Mouse (Mus musculus) CH12.LX (cell line): Measurements from ENCODE around the gene Ppp1r16b. TPM values are rescaled to one million over a fixed set of nuclear protein-coding genes. Genes with fewer than 3 reads are reported as not detected.
A peak's percentile ranks its signal among the peaks of the same experiment; 100 is the strongest.

Experiments
- DNase-seq: peaks from one replicate; pipeline ENCODE4 v3.0.0-alpha.2; 2013; ENCODE audit errors: extremely low read depth
- H3K27ac ChIP-seq: 2 replicates; pipeline ENCODE4 v1.5.1; 2012; ENCODE audit warnings: low read depth, mild to moderate bottlenecking, control low read depth, moderate library complexity; ENCODE audit not compliant: insufficient read depth
- H3K27me3 ChIP-seq: replicated peaks from 2 replicates; pipeline ENCODE3; 2012; ENCODE audit warnings: inconsistent platforms
- H3K36me3 ChIP-seq, 2 experiments: replicated peaks in 1 of 2; 2 replicates each; pipeline versions ENCODE3 to v1.6.1; 2012; ENCODE audit warnings: inconsistent platforms in 1 of 2, low read length in 1 of 2, mild to moderate bottlenecking in 1 of 2, mixed read lengths in 1 of 2, moderate library complexity in 1 of 2; ENCODE audit not compliant: control insufficient read depth in 1 of 2, insufficient read depth in 1 of 2
- H3K4me1 ChIP-seq, 2 experiments: 2 replicates each; pipeline ENCODE4 v1.6.1; 2012; ENCODE audit warnings: inconsistent platforms in 1 of 2, moderate library complexity in 1 of 2; ENCODE audit not compliant: insufficient read depth in 2 of 2, control insufficient read depth in 1 of 2
- H3K4me2 ChIP-seq: 2 replicates; pipeline ENCODE4 v1.6.1; 2012; ENCODE audit warnings: low read depth, mild to moderate bottlenecking, control low read depth; ENCODE audit not compliant: poor library complexity, insufficient read depth, severe bottlenecking
- H3K4me3 ChIP-seq, 3 experiments: fragments of 150-350 bp in 1 of 3; sonication (generic) in 1 of 3; replicated peaks in 1 of 3; 2 replicates each; pipeline versions ENCODE3 to v1.5.1; 2011 to 2012; ENCODE audit warnings: low read depth in 2 of 3, low read length in 2 of 3, mild to moderate bottlenecking in 2 of 3, moderate library complexity in 2 of 3, control low read depth in 1 of 3, improper control_type of control experiment in 1 of 3, inconsistent platforms in 1 of 3, mixed read lengths in 1 of 3; ENCODE audit not compliant: poor library complexity in 1 of 3
- H3K79me2 ChIP-seq: replicated peaks from 2 replicates; pipeline ENCODE4 v1.6.1; 2012; ENCODE audit warnings: mild to moderate bottlenecking, moderate library complexity; ENCODE audit not compliant: control insufficient read depth, poor library complexity, insufficient read depth, severe bottlenecking; ENCODE audit errors: extremely low read depth
- H3K9ac ChIP-seq: 2 replicates; pipeline ENCODE4 v1.6.1; 2012; ENCODE audit warnings: low read depth, mild to moderate bottlenecking, control low read depth, moderate library complexity; ENCODE audit not compliant: insufficient read depth
- H3K9me3 ChIP-seq: replicated peaks from 2 replicates; pipeline ENCODE3; 2012; ENCODE audit warnings: low read length, inconsistent platforms, mixed read lengths
- BHLHE40 ChIP-seq: IDR thresholded peaks from 2 replicates; pipeline ENCODE4 v1.6.1; 2011; ENCODE audit warnings: mild to moderate bottlenecking, low read depth, low read length, improper control_type of control experiment
- CHD1 ChIP-seq: IDR thresholded peaks from 2 replicates; pipeline ENCODE4 v1.6.1; 2012; ENCODE audit warnings: low read depth, low read length, improper control_type of control experiment, inconsistent platforms
- ELF1 ChIP-seq: IDR thresholded peaks from 2 replicates; pipeline ENCODE4 v1.6.1; 2014; ENCODE audit warnings: low read depth, mild to moderate bottlenecking, inconsistent platforms, low read length, improper control_type of control experiment
- EP300 ChIP-seq: IDR thresholded peaks from 2 replicates; pipeline ENCODE4 v1.6.1; 2011; ENCODE audit warnings: low read length, improper control_type of control experiment
- GABPA ChIP-seq: IDR thresholded peaks from 2 replicates; pipeline ENCODE4 v1.6.1; 2012; ENCODE audit warnings: low read depth, low read length, improper control_type of control experiment, inconsistent platforms; ENCODE audit not compliant: insufficient replicate concordance
- HCFC1 ChIP-seq: IDR thresholded peaks from 2 replicates; pipeline ENCODE4 v1.6.1; 2012; ENCODE audit warnings: low read depth, mild to moderate bottlenecking, inconsistent platforms, low read length, improper control_type of control experiment
- MAFK ChIP-seq: IDR thresholded peaks from 2 replicates; pipeline ENCODE4 v1.6.1; 2011; ENCODE audit warnings: low read length, improper control_type of control experiment; ENCODE audit not compliant: insufficient replicate concordance
- MAX ChIP-seq: IDR thresholded peaks from 2 replicates; pipeline ENCODE4 v1.6.1; 2011; ENCODE audit warnings: low read length, improper control_type of control experiment
- MAZ ChIP-seq: IDR thresholded peaks from 2 replicates; pipeline ENCODE4 v1.6.1; 2012; ENCODE audit warnings: low read depth, mild to moderate bottlenecking, inconsistent platforms, low read length, improper control_type of control experiment, moderate library complexity
- MYC ChIP-seq: IDR thresholded peaks from 2 replicates; pipeline ENCODE4 v1.6.1; 2011; ENCODE audit warnings: low read depth, mild to moderate bottlenecking, improper control_type of control experiment, low read length
- NELFE ChIP-seq: IDR thresholded peaks from 2 replicates; pipeline ENCODE4 v1.6.1; 2011; ENCODE audit warnings: low read depth, low read length, improper control_type of control experiment
- NRF1 ChIP-seq: IDR thresholded peaks from 2 replicates; pipeline ENCODE4 v1.6.1; 2014; ENCODE audit warnings: low read depth, mild to moderate bottlenecking, inconsistent platforms, low read length, improper control_type of control experiment, moderate library complexity
- PAX5 ChIP-seq: IDR thresholded peaks from 2 replicates; pipeline ENCODE4 v1.6.1; 2012; ENCODE audit warnings: low read length, inconsistent platforms, mixed read lengths
- POLR2A ChIP-seq: IDR thresholded peaks from 2 replicates; pipeline ENCODE4 v1.6.1; 2011; ENCODE audit warnings: low read depth, mild to moderate bottlenecking, improper control_type of control experiment, low read length
- POLR2AphosphoS2 ChIP-seq: IDR thresholded peaks from 2 replicates; pipeline ENCODE4 v1.6.1; 2011; ENCODE audit warnings: low read depth, low read length, improper control_type of control experiment
- RCOR1 ChIP-seq: conservative IDR thresholded peaks from 2 replicates; pipeline ENCODE4 v1.6.1; 2012; ENCODE audit warnings: low read depth, mild to moderate bottlenecking, inconsistent platforms, low read length, improper control_type of control experiment
- TCF12 ChIP-seq: IDR thresholded peaks from 2 replicates; pipeline ENCODE4 v1.6.1; 2014; ENCODE audit warnings: low read depth, mild to moderate bottlenecking, inconsistent platforms, low read length, improper control_type of control experiment
- UBTF ChIP-seq: IDR thresholded peaks from 2 replicates; pipeline ENCODE4 v1.6.1; 2012; ENCODE audit warnings: low read depth, mild to moderate bottlenecking, inconsistent platforms, low read length, improper control_type of control experiment, moderate library complexity
- USF2 ChIP-seq: conservative IDR thresholded peaks from 2 replicates; pipeline ENCODE4 v1.6.1; 2011; ENCODE audit warnings: low read depth, low read length, improper control_type of control experiment
- ZC3H11A ChIP-seq: IDR thresholded peaks from 2 replicates; pipeline ENCODE4 v1.6.1; 2012; ENCODE audit warnings: low read depth, mild to moderate bottlenecking, inconsistent platforms, low read length, improper control_type of control experiment
- ZKSCAN1 ChIP-seq: IDR thresholded peaks from 2 replicates; pipeline ENCODE4 v1.6.1; 2012; ENCODE audit warnings: low read depth, inconsistent platforms, low read length, improper control_type of control experiment, borderline replicate concordance
- dilution Hi-C: fragments of 300-500 bp; cut with MboI; formaldehyde crosslinking; loops from 2 replicates; pipeline ENCODE4 v1.14.3; 2020; ENCODE audit warnings: low sequenced_read_pairs; ENCODE audit not compliant: extremely low pct_unique_long_range_greater_than_20kb, extremely low pct_ligation_motif_present
- in situ Hi-C: fragments of 300-500 bp; cut with MboI; formaldehyde crosslinking; loops from 3 replicates; pipeline ENCODE4 v1.14.3; 2019; ENCODE audit warnings: low sequenced_read_pairs, low pct_ligation_motif_present, low pct_unique_long_range_greater_than_20kb, mixed read lengths
- polyA plus RNA-seq: library from polyadenylated mRNA; unstranded; fragments of >175 nt; gene quantifications from 2 replicates; pipeline ENCODE4 v1.2.1, GENCODE M21; 2012; ENCODE audit warnings: low read depth; ENCODE audit not compliant: insufficient read length
- total RNA-seq, 2 experiments: library from RNA; depleted of rRNA; stranded (reverse); fragments of 300-350 nt in 1 of 2; fragments of >200 nt in 1 of 2; gene quantifications; 2 replicates each; pipeline ENCODE4 v1.2.3; 2012 to 2014

Ppp1r16b gene
- total and polyA plus RNA-seq, 3 experiments: 37.7 to 55.7 (median 52.0) TPM

- 0 out of 2 replicates have a peak, but pooled peaks have one; percentile 26 for TF ChIP-seq UBTF
- TF ChIP-seq POLR2AphosphoS2: peak; percentile 47; the same call in 1 of the 2 replicates
- TF ChIP-seq MAFK: no peak
- no peak for TF ChIP-seq POLR2A
- TF ChIP-seq EP300: 0 out of 2 replicates have a peak, but pooled peaks have one; percentile 10
- TF ChIP-seq MAZ: no peak
- TF ChIP-seq PAX5: no peak
- no peak for TF ChIP-seq ZKSCAN1
- no peak for TF ChIP-seq TCF12
- TF ChIP-seq RCOR1: no peak
- TF ChIP-seq ELF1: peak; percentile 57
These were observed 4.3 kb downstream of the Ppp1r16b start (continued) for GRCm38 (mm10) chr2:158669199-158670195.

GRCm38 (mm10) chr2:158670571-158670970 lies 5.4 kb downstream of the Ppp1r16b start:
- Histone ChIP-seq H3K27me3 (no peaks in the 10 kb centered on the region), H3K4me2 (peak overlapping the region; percentile 87), H3K4me1 (peaks cover 24 to 63% of the 10 kb centered on the region in 2 experiments), H3K27ac (peak overlapping the region; percentile 83; the same call in 1 of the 2 replicates), H3K36me3 (peaks cover 5 to 60% of the 10 kb centered on the region in 2 experiments), H3K9me3 (peaks cover 8% of the 10 kb centered on the region), H3K4me3 (peak overlapping the region; percentile 85 to 97 (median 96)), H3K79me2 (peaks cover 85% of the 10 kb centered on the region), H3K9ac (no peak overlapping the region; the same call in 1 of the 2 replicates)
- DNase-seq: no peak
- TF ChIP-seq NELFE (no peak), UBTF (0 out of 2 replicates have a peak, but pooled peaks have one; percentile 19), PAX5 (no peak), GABPA (no peak), MYC (no peak), RCOR1 (no peak), POLR2AphosphoS2 (0 out of 2 replicates have a peak, but pooled peaks have one; percentile 7), TCF12 (0 out of 2 replicates have a peak, but pooled peaks have one; percentile 7)
- dilution Hi-C loops (no loop called here), in situ Hi-C loops (no loop called here)

GRCm38 (mm10) chr2:158672829-158673228 lies 7.6 kb downstream of the Ppp1r16b start:
- Histone ChIP-seq H3K27ac (peak overlapping the region; percentile 96), H3K4me3 (peak overlapping the region in 1 of 3 experiments; percentile 29), H3K4me1 (peaks cover 31 to 73% of the 10 kb centered on the region in 2 experiments), H3K27me3 (no peaks in the 10 kb centered on the region), H3K9me3 (peaks cover 8% of the 10 kb centered on the region), H3K79me2 (peaks cover 99% of the 10 kb centered on the region), H3K4me2 (peak overlapping the region; percentile 96), H3K9ac (peak overlapping the region; percentile 34; the same call in 1 of the 2 replicates), H3K36me3 (peaks cover 5 to 79% of the 10 kb centered on the region in 2 experiments)
- dilution Hi-C loops: no loop called here
- no peak for TF ChIP-seq NRF1
- no peak for TF ChIP-seq MAX
- TF ChIP-seq ZC3H11A: no peak
- TF ChIP-seq GABPA: no peak
- no peak for TF ChIP-seq CHD1
- TF ChIP-seq EP300: peak; percentile 29; the same call in 1 of the 2 replicates
- TF ChIP-seq MAFK: no peak
- 0 out of 2 replicates have a peak, but pooled peaks have one; percentile 11 for TF ChIP-seq BHLHE40
- TF ChIP-seq MAZ: no peak
- no peak for TF ChIP-seq HCFC1
- TF ChIP-seq USF2: no peak
- in situ Hi-C loops: no loop called here
- DNase-seq: no peak
